Mouse (Mus musculus) cortical plate, adult 2 months (tissue): Measurements from ENCODE around the gene Gm10134. TPM values are rescaled to one million over a fixed set of nuclear protein-coding genes. Genes with fewer than 3 reads are reported as not detected.
A peak's percentile ranks its signal among the peaks of the same experiment; 100 is the strongest.

Source experiments
- H3K27ac ChIP-seq: fragments of 200-500 bp; 2 replicates; pipeline ENCODE4 v1.5.1; 2012; ENCODE audit warnings: low read length, control low read depth, inconsistent platforms; ENCODE audit not compliant: insufficient read depth
- H3K4me1 ChIP-seq: fragments of 200-500 bp; 2 replicates; pipeline ENCODE4 v1.6.1; 2011; ENCODE audit warnings: low read length; ENCODE audit not compliant: control insufficient read depth, insufficient read depth
- H3K4me3 ChIP-seq: fragments of 200-500 bp; 2 replicates; pipeline ENCODE4 v1.5.1; 2011; ENCODE audit warnings: mild to moderate bottlenecking, low read length, control low read depth; ENCODE audit not compliant: insufficient read depth
- CTCF ChIP-seq: fragments of 200-500 bp; IDR thresholded peaks from 2 replicates; pipeline ENCODE4 v1.5.1; 2011; ENCODE audit warnings: mild to moderate bottlenecking, control low read depth, low read length; ENCODE audit not compliant: insufficient read depth; ENCODE audit errors: extremely low read depth
- POLR2A ChIP-seq: fragments of 200-500 bp; IDR thresholded peaks from 2 replicates; pipeline ENCODE4 v1.6.1; 2011; ENCODE audit warnings: mild to moderate bottlenecking, low read length, control low read depth; ENCODE audit not compliant: insufficient read depth; ENCODE audit errors: extremely low read depth
- polyA plus RNA-seq: library from polyadenylated mRNA; depleted of rRNA; stranded (reverse); fragments of >200 nt; gene quantifications from 2 replicates; pipeline ENCODE4 v1.2.3, GENCODE M21; 2012

Gene Gm10134
- polyA plus RNA-seq, 1 experiment = 0.79 TPM

DNA sequence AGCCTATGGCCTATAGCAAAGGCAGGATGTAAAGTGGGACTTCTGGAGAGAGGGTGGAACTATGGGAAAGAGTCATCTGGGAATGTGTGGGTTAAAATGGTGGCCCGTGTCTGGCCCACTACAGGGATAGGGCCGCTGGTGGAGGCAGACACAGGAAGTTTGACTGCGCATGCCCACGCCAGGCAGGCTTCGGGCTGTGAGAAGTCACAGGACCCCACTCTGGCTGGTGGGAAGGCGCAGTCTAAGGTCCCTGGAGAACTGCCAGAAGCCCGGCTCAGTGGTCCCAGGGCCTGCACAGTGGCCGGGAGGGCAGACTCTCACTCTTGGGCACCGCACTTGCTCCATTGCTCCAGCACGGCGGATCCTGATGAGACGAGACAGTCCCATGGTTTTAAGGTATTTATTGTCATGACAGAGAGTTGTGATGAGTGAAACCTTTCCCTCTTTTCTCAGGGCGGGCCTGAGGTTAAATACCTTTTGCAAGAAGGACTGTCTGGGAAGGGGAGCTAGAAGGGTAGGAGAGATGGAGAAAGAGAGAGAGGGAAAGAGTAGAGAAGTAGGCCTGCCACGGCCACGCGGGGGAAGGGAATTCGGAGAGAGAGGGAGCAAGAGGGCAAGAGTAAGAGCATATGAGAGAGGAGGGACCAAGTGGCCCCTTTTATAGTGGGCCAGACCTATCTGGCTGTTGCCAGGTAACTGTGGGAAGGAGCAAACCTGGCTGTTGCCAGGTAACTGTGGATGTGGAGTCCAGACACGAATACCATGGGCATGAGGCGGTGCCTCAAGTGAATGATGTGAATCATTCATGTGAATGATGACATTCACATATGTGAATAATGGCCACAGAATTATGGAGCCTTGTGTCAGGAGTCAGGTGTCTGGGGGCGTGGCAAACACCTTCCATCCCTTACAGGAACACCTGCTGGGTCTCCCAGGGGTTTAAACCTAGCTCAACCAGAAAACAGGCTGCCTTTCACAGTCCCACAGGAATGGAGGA, 26.4 kb upstream of the Gm10134 start:
- Histone ChIP-seq H3K4me1 (no peaks in the 10 kb centered on the region), H3K27ac (no peak overlapping the region), H3K4me3 (no peak overlapping the region)
- TF ChIP-seq POLR2A = no peak
- TF ChIP-seq CTCF = no peak

DNA sequence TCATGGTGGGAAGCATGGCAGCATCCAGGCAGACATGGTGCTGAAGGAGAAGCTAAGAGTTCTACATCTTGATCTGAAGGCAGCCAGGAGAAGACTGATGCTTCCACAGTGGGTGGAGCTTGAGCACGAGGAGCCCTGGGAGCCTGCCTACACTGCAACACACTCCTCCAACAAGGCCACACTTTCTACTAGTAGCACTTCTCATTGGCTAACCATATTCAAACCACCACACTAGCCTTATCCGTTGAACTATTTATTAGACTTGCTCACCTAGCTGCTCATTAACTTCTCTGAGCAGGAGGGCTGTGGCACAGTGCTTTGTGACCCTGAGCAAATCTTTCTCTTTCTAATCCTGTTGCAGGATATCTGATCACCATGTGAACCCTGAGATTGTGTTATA, 22.0 kb upstream of the Gm10134 start:
- no peak for TF ChIP-seq POLR2A
- TF ChIP-seq CTCF = no peak
- Histone ChIP-seq H3K4me3 (no peak overlapping the region), H3K4me1 (no peaks in the 10 kb centered on the region), H3K27ac (no peak overlapping the region)

DNA sequence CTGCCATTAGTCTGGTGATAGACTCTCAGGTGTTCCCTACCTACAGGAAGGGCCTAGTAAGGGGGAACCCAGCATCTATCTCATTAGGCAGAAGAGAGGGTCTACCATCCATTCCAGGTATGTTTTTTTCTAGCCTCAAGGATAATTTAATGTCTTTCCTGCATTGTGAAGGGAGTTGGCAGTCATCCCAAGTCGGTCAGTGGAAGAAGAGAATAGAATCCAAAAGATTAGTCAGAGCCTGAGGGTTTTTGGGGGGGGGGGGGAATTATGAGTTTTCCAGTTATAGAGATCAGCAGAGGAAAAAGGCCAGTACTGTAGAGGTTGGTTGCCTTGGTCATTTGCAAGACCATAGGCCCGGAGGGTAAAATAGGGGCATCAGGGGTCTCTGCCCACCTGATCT, 11.4 kb upstream of the Gm10134 start:
- H3K4me3 ChIP-seq = no peak overlapping the region
- no peaks in the 10 kb centered on the region for H3K4me1 ChIP-seq
- H3K27ac ChIP-seq = no peak overlapping the region
- TF ChIP-seq POLR2A = no peak
- TF ChIP-seq CTCF = no peak

DNA sequence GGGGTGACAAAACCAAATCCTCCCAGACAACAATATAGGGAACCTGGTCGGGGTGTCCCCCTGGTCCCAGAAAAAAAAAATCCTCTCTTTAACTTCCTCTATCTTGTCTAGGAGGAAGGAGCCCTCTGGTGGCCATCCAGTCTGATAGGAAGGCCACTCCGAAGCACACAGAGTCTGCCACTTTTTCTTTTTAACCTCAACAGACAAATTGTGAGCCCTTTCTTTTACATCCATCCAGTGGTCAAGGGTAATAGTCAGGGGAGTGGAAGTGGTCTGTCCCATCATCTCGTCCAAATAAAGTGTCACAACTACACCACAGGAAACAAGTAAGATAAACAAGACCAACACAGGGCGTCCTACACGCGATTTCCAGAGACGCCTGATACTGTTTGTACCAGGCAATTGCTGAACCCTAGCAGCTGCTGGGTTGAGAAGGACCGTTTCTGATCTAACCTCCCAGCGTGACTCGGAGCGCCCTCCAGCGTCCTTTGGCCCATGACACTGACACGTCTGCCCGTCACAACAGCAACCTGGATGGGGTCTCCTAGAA, 10.6 kb upstream of the Gm10134 start:
- H3K4me3 ChIP-seq = no peak overlapping the region
- H3K27ac ChIP-seq = no peak overlapping the region
- TF ChIP-seq POLR2A (no peak), CTCF (peak; percentile 44; the same call in 1 of the 2 replicates)
- no peaks in the 10 kb centered on the region for H3K4me1 ChIP-seq

DNA sequence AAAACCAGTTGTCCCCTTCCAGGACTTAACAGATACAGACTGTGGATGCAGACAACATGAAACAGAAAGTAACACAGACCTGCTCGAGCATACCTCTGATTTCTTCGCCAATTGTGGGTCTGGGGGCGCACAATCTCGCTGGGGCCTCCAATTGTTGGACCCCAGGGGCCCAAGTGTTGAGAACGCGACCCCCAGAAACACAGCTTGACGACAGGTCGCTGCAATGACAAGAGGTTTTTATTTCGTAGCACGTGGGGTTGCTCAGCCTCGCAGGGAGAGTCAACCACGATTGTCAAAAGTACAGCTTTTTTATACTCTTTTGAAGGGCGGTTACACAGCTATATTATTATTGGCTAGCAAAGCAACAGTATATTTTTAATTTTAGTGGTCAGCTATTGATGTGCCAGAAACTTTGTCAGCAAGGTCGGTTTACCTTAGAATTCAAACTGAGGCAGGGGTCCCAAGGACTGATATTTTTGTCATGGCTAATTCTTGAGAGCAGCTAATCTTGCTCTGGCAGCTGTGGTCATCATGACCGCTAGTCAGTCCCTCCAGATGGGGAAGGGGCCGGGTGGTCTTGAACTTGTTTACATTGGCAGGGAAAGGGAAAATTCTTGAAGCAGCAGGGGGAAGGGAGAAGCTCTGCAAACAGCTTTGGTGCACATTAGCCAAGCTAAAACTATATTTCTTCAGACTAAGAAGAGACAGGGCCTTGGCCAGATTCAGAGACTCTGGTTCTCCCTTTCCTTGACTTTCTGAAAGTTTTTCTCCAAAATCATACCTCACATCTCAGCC, 9.9 kb upstream of the Gm10134 start:
- Histone ChIP-seq H3K4me1 (no peaks in the 10 kb centered on the region), H3K4me3 (no peak overlapping the region), H3K27ac (no peak overlapping the region)
- TF ChIP-seq POLR2A (no peak), CTCF (no peak)

DNA sequence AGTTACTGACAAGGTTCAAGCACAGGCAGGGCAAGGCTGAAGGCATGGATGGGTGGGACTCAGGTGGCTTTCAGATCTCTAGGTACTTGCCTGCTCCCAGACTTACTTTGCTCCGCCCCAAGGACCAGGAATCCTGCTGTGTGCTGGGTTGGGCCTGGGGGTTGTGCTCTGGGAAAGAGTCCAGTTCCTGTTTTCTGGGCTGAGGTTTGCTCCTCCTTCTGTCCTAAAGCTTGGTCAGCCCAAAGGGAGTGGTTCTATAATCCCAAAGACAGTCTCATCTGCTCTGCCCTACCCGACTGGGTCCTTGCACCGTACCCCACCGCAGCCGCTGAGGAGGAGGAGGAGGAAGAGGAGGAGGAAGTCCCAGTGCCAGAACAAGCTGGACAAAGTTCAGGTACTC, 9.2 kb upstream of the Gm10134 start, which contains the start of gene Gbgt1:
Gbgt1 (plus strand) TSS at position 221 of the 400 bp plus-strand sequence.
- Histone ChIP-seq H3K4me3 (no peak within 1 kb of the TSS), H3K27ac (no peak within 1 kb of the TSS), H3K4me1 (no peaks in the 10 kb centered on the region)
- TF ChIP-seq CTCF (no peak), POLR2A (no peak)

DNA sequence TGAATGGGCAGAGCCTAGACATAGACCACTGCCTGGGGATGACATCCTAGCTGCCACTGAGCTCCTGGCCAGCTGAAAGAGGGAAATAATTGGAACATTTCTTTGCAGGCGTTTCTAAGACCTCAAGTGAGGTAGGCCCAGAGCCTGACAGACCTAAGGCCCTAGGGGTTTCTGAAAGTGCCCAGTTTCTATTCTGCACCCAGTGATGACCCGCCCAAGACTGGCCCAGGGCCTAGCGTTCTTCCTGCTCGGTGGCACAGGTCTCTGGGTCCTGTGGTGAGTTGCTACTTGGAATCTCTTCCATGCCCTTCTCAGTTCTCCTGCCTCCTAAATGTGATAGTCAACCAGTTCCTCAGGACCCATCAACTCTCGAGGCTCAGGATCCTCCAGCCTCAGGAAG, 8.3 kb upstream of the Gm10134 start:
- TF ChIP-seq CTCF (no peak), POLR2A (no peak)
- H3K4me3 ChIP-seq = no peak overlapping the region
- no peaks in the 10 kb centered on the region for H3K4me1 ChIP-seq
- H3K27ac ChIP-seq = no peak overlapping the region

DNA sequence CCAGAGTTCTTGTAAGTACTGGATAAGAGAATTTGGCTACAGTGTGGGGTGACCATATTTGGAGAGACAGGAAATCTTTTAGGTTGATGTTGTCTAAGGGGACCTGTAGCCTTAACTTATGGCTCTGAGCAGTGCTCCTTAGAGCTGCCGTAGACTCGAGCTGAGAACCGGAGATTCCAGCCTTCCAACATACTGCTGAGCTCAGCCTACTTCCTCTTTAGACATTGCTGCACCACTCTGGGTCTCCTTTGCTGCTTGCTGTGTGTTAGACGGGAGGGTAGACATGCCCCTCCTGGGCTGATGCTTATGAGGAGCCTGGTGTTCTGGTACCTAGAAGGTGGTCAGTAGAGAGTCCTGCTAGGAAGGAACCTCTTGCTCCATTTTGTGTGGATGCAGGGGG, 7.5 kb upstream of the Gm10134 start:
- no peaks in the 10 kb centered on the region for H3K4me1 ChIP-seq
- no peak for TF ChIP-seq POLR2A
- TF ChIP-seq CTCF = no peak
- H3K4me3 ChIP-seq = no peak overlapping the region
- no peak overlapping the region for H3K27ac ChIP-seq

DNA sequence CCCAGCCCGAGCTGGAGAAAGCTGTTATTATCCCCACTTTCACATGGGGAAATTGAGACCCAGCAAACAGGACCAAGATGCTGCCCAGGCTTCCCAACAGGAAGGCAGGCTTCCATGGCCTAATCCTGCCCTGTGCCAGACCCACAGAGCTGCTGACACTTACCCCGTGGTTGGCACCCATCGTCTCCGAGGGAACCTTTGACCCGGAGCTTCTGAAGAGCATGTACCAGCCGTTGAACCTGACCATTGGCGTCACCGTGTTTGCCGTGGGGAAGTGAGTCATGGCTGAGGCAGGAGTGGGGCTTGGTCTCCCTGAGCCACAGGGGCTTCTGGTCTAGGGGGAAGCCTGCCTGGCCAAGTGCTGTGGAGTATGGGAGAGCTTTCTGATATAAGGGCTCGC, 2.9 kb upstream of the Gm10134 start:
- Histone ChIP-seq H3K4me3 (no peak overlapping the region), H3K27ac (no peak overlapping the region), H3K4me1 (no peaks in the 10 kb centered on the region)
- TF ChIP-seq POLR2A = no peak
- TF ChIP-seq CTCF = no peak

DNA sequence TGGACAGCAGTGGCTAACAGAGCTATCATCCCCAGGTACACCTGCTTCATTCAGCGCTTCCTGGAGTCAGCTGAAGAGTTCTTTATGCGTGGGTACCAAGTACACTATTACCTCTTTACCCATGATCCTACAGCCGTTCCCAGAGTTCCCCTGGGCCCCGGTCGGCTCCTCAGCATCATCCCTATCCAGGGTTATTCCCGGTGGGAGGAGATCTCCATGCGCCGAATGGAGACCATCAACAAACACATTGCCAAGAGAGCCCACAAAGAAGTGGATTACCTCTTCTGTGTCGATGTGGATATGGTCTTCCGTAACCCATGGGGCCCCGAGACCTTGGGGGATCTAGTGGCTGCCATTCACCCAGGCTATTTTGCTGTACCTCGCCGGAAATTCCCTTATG, 1.2 kb upstream of the Gm10134 start:
- TF ChIP-seq POLR2A (no peak), CTCF (no peak)
- Histone ChIP-seq H3K4me1 (no peaks in the 10 kb centered on the region), H3K4me3 (no peak overlapping the region), H3K27ac (no peak overlapping the region)
